Mouse (Mus musculus): ENCODE measurements around the gene Mafg.

Gene Mafg

GRCm38 (mm10) chr11:120643601-120643987 lies 10.2 kb upstream of the Mafg start, which contains the start of gene Pycr1:
Gene Pycr1 (minus strand): TSS chr11:120643769.
- peak; percentile 92 to 97 for DNase-seq

GRCm38 (mm10) chr11:120642939-120643600 lies 9.7 kb upstream of the Mafg start:
- DNase-seq: peak in 1 of 2 experiments; percentile 31

DNA sequence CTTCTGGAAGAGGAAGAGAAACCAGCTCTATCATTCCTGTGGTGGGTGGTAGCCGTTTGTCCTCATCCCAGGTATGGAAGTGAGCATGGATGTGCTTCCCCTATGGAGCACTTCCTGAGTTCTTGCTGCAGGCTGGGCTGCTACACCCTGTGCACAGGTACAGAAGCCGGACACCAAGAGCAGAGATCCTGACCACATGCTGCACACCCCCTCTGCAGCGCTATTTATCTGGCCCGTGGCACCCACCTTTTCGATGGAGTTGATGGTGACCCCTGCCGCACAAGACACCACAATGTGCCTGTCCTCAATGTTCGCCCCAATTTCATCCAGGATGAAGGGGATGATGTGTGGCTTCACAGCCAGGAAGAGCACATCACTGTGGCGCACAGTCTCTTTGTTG lies 8.5 kb upstream of the Mafg start:
- DNase-seq: no peak

GRCm38 (mm10) chr11:120641255-120641654 lies 7.9 kb upstream of the Mafg start:
- no peak for DNase-seq

- no peak for DNase-seq
Measured at GRCm38 (mm10) chr11:120634810-120635209, 1.4 kb upstream of the Mafg start.

GRCm38 (mm10) chr11:120632559-120633519 lies 561 bp downstream of the Mafg start:
- DNase-seq: peak; percentile 68 to 73

DNA sequence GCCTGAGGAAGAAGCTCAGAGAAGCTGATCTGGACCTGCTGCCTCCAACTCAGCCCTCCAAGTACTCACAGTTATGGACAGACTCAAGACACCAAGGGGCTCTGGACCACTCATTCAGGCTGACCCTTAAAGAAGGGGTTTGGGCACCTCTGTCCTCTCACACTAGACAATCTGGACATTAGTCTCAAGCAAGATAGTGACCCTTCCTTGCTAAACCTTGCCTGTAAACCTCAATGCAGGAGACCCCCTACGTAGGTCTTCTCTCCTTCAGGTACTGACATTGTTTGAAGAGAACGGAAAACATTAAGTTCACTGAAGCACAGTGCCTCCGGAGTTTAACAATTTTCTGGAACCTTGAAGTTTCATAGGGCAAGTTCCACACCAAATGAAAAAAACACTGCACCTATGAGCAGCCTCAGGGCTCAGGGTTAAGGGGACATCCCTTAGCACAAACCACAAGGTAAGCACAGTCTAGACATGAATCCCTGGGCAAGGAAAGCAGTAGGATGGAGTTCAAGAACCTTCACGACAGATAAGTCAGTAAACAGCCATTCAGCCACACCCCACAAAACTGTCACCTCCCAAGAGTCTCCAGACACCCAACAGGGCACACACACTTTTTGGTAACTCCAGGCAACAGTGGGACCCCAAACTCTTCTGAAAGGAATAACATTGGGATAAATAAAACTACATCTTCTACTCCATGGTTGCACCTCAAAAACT lies 1.5 kb downstream of the Mafg start:
- DNase-seq: no peak

GRCm38 (mm10) chr11:120630881-120631725 lies 2.3 kb downstream of the Mafg start:
- no peak for DNase-seq

DNA sequence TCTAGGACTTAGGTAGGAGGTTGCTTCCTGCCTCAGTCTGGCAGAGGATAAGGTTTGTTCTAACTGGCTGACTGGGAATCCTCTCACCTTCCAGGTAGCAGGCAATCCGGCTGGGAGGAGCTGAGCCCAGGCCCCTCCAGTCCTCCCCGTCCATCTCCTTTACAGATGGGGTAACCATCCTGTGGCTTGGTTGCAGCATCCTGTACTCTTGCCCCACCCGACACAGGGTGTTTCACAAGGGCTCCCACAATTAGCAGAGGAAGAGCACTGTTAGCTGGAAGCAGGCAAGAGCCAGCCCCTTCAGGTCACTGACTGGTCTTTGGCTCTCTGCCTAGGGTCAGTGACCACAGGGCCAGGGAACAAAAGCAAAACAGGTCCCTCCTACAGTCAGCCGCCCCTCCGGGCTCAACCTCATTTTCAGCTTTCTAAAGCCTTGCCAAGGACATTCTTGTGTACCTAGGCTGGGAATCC lies 3.0 kb downstream of the Mafg start:
- no peak for DNase-seq

GRCm38 (mm10) chr11:120629911-120630310 lies 3.5 kb downstream of the Mafg start:
- DNase-seq: peak in 1 of 2 experiments; percentile 32

DNA sequence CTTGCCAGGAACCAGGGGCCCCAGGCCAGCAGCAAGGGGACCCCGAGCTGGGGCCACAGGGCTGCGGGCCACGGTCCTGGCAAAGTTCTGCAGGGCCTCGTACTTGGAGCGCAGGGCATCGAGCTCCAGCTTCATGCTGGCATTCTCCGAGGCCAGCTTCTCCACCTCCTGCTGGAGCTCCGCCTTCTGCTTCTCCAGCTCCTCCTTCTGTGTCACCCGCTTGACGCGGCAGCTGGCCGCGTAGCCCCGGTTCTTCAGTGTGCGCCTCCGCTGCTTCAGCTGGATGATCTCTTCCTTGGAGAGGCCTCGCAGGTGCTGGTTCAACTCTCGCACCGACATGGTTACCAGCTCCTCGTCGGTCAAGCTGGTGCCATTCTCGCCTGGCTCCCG lies 4.1 kb downstream of the Mafg start:
- DNase-seq: peak in 1 of 2 experiments; percentile 25

DNA sequence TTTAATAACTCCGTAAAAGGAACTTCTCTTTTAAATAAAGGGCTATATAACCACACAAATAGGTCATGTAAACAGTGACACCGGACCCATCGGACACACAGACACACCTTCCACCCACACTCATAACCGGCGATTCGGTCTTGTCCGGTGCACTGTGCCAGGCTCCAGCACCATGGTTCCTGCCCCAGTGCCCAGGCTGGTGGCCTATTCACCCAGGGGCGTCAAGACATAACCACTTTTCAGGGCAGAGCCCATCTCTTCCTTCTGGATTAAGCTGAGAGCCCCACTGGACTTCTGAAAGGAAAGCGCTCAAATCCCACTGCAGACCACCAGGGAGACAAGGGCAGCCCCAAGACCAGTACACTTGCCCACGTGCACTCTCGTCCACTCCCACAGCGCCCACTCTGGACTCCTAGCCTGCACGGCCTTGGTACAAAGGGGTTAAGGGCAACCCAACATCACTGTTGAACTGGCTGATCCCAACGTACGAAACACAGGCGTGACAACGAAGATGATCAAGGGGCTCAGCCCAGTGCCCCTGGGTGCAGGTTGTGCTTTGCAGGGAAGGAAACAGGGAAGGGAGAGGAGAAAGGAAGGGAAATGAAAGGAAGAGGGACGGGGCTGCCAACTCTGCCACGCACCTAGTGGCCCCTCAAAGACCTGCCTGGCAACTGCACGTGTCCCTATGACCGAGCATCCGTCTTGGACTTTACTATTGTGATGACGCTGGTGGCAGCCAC lies 4.6 kb downstream of the Mafg start:
- no peak for DNase-seq

GRCm38 (mm10) chr11:120627468-120628300 lies 5.7 kb downstream of the Mafg start:
- peak in 1 of 2 experiments; percentile 19 for DNase-seq

- no peak for DNase-seq
Measured at GRCm38 (mm10) chr11:120626785-120627467, 6.5 kb downstream of the Mafg start.

- no peak for DNase-seq
Measured at GRCm38 (mm10) chr11:120625152-120625775, 8.1 kb downstream of the Mafg start, which contains the start of gene Sirt7. Gene Sirt7 (minus strand): TSS chr11:120625240.

GRCm38 (mm10) chr11:120624680-120625111 lies 8.7 kb downstream of the Mafg start:
- peak; percentile 87 to 90 for DNase-seq

GRCm38 (mm10) chr11:120623961-120624679 lies 9.3 kb downstream of the Mafg start:
- DNase-seq: peak; percentile 64 to 65

DNA sequence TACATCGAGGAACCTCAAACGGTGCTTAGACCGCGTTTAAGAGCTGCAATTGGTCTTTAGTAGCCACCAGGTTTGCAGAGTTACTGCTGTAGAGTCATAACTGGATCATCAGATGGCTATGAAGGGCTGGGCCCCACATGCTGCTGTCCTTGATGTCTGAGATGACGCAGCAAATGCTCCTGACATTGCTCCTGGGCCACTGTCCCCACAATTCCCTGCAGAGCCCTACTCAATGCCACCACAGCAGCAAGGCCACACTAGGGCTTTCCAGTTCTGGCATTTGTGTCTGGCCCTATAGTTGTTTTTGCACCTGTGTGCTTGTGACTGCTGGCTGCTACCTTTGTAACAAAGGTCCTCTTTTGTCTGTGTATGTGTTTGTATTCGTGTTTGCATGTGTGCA lies 10.6 kb downstream of the Mafg start:
- no peak for DNase-seq
